Mouse (Mus musculus) G1E (cell line): Measurements from ENCODE around the gene Gid8.

Experiments used
- CTCF ChIP-seq: IDR thresholded peaks from 2 replicates; pipeline ENCODE4 v1.5.1; 2012; ENCODE audit warnings: low read depth, low read length, inconsistent platforms, mixed read lengths
- GATA1 ChIP-seq: IDR thresholded peaks from 2 replicates; pipeline ENCODE4 v1.6.1; 2012; ENCODE audit warnings: borderline replicate concordance, low read length, inconsistent platforms, mixed read lengths
- POLR2AphosphoS5 ChIP-seq: IDR thresholded peaks from 2 replicates; pipeline ENCODE4 v1.6.1; 2012; ENCODE audit warnings: low read depth, low read length, inconsistent platforms; ENCODE audit not compliant: insufficient replicate concordance

DNA sequence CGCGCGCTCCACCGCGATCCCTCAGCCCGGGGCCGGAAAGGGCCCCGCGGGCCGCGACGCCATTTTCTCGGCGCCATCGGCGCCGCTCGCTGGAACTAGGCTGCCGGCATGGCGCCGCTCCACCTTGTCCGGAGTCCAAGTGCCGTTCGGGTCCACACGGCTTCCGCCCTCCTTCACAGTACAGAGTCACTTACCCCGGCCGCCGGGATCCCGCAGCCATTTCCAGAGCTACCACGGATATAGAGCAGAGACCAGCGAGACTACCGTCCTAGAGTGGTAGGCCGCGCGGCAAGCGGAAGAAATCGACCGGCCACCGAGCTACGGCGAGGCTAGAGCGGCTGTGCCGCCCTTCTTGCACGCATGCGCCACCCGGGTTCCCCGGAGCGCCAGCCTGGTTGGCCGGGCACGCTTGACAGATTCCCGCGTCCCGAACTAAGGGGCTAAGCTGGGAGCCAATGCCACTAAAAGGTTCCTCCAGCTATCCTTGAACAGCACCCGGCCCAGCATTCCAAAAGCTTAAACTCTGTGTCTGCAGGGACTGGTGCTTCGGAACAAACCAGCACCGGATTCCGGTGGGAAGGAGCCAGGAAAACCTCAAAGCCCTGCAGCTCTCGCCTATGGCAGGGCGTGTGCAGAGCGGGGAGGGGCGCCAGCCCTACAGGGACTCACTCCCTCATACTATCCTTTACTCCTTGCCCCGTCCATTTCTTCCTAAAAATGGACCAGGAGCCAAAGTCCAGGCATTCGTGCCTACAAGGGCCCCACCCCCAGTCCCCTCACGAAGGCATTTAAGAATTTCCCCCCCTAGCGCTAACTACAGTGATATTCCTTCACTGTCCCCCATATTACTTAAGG is 7.9 kb upstream of the Gid8 start:
- no peak for TF ChIP-seq CTCF
- no peak for TF ChIP-seq GATA1
- no peak for TF ChIP-seq POLR2AphosphoS5
